Mouse (Mus musculus): ENCODE results near the gene Kcnk18.

- TF ChIP-seq CTCF (IDR thresholded peaks at IDR 0.05; ENCODE audit: low read depth, low read length) (no peak), POLR2A (IDR thresholded peaks at IDR 0.05; ENCODE audit: extremely low read depth, insufficient read depth, low read length) (no peak)
Observed at GRCm38 (mm10) chr19:59184000-59184399, 35.0 kb upstream of the Kcnk18 start.
